Mouse (Mus musculus) ES-E14 (cell line): ENCODE measurements around the gene Arf3. TPM values are rescaled to one million over a fixed set of nuclear protein-coding genes. Genes with fewer than 3 reads are reported as not detected.

Experiments
- DNase-seq: peaks from one replicate; pipeline ENCODE4 v3.0.0-alpha.2; 2013; ENCODE audit warnings: low read depth, low spot score
- H3K27ac ChIP-seq: 2 replicates; pipeline ENCODE4 v1.5.1; 2012; ENCODE audit warnings: low read depth, mild to moderate bottlenecking, low read length, moderate library complexity, mixed read lengths; ENCODE audit not compliant: poor library complexity, insufficient read depth, severe bottlenecking
- H3K36me3 ChIP-seq: 2 replicates; pipeline ENCODE4 v1.6.1; 2012; ENCODE audit warnings: mild to moderate bottlenecking, low read length, moderate library complexity, mixed read lengths; ENCODE audit not compliant: control insufficient read depth, poor library complexity, insufficient read depth, severe bottlenecking
- H3K4me1 ChIP-seq, 2 experiments: fragments of 150-350 bp in 1 of 2; sonication (generic) in 1 of 2; 2 replicates each; pipeline ENCODE4 v1.6.1; 2012; ENCODE audit warnings: low read length in 2 of 2, mild to moderate bottlenecking in 1 of 2, mixed read lengths in 1 of 2; ENCODE audit not compliant: control insufficient read depth in 2 of 2, insufficient read depth in 2 of 2, poor library complexity in 1 of 2
- H3K4me3 ChIP-seq, 2 experiments: fragments of 150-350 bp in 1 of 2; sonication (generic) in 1 of 2; 2 replicates each; pipeline ENCODE4 v1.5.1; 2012; ENCODE audit warnings: low read length in 2 of 2, low read depth in 1 of 2, mild to moderate bottlenecking in 1 of 2, mixed read lengths in 1 of 2; ENCODE audit not compliant: insufficient read depth in 1 of 2, poor library complexity in 1 of 2, severe bottlenecking in 1 of 2
- H3K9ac ChIP-seq: 2 replicates; pipeline ENCODE4 v1.6.1; 2012; ENCODE audit warnings: low read depth, mild to moderate bottlenecking, low read length, mixed read lengths; ENCODE audit not compliant: poor library complexity, insufficient read depth, severe bottlenecking
- H3K9me3 ChIP-seq: fragments of 150-350 bp; sonication (generic); 2 replicates; pipeline ENCODE4 v1.6.1; 2012; ENCODE audit warnings: low read depth, mild to moderate bottlenecking, low read length; ENCODE audit not compliant: control insufficient read depth, insufficient read depth
- CHD2 ChIP-seq: IDR thresholded peaks from 2 replicates; pipeline ENCODE4 v1.6.1; 2014; ENCODE audit warnings: mild to moderate bottlenecking, low read depth, low read length, inconsistent platforms
- HCFC1 ChIP-seq: IDR thresholded peaks from 2 replicates; pipeline ENCODE4 v1.6.1; 2012; ENCODE audit warnings: low read length, inconsistent platforms, borderline replicate concordance; ENCODE audit not compliant: insufficient read depth
- MAFK ChIP-seq: IDR thresholded peaks from 2 replicates; pipeline ENCODE4 v1.6.1; 2014; ENCODE audit warnings: mild to moderate bottlenecking, low read depth, low read length, inconsistent platforms; ENCODE audit not compliant: insufficient read depth
- ZC3H11A ChIP-seq: IDR thresholded peaks from 2 replicates; pipeline ENCODE4 v1.6.1; 2012; ENCODE audit warnings: low read depth, mild to moderate bottlenecking, inconsistent platforms, low read length, borderline replicate concordance
- ZNF384 ChIP-seq: IDR thresholded peaks from 2 replicates; pipeline ENCODE4 v1.6.1; 2012; ENCODE audit warnings: low read depth, low read length, inconsistent platforms
- in situ Hi-C, 2 experiments: fragments of 600-800 bp; cut with MboI; formaldehyde crosslinking; loops; one replicate each; pipeline ENCODE4 v1.15.1; 2025; ENCODE audit warnings: low sequenced_read_pairs in 2 of 2, inconsistent platforms in 1 of 2; ENCODE audit not compliant: unreplicated experiment in 2 of 2
- total RNA-seq: library from RNA; depleted of rRNA; stranded (reverse); fragments of 300-350 nt; gene quantifications from 2 replicates; pipeline ENCODE4 v1.2.3, GENCODE M21; 2012

Gene Arf3
- total RNA-seq, 1 experiment = 41.2 TPM

DNA sequence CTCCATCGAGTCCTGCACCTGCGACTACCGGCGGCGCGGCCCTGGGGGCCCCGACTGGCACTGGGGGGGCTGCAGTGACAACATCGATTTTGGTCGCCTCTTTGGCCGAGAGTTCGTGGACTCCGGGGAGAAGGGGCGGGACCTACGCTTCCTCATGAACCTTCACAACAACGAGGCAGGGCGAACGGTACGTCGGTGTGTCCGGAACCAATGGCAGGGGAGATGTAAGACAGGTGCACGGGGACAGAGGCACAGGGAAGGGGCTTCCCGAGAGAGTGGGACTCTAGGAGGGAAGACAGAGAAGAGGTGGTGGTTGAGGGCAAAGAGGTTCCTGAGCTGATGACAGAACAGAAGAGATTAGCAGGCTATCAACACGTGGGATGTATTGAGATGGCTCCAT lies 28.8 kb upstream of the Arf3 start:
- in situ Hi-C loops = loop anchor here in 1 of 2 experiments (25.0 kb wide), 1 partner anchor 296 kb away; the partner anchor contains the start of genes C1ql4 and Dnajc22
- peaks cover 0 to 26% of the 10 kb centered on the region in 2 experiments; a peak in 1 of 4 replicates for H3K4me1 ChIP-seq
- no peak overlapping the region for H3K27ac ChIP-seq
- DNase-seq = no peak
- H3K4me3 ChIP-seq = peak overlapping the region in 1 of 2 experiments; percentile 8; a peak in 1 of 4 replicates
- no peak overlapping the region for H3K9ac ChIP-seq
- no peaks in the 10 kb centered on the region for H3K36me3 ChIP-seq
- no peak for TF ChIP-seq HCFC1
- TF ChIP-seq MAFK = no peak
- no peak for TF ChIP-seq ZC3H11A
- TF ChIP-seq CHD2 = no peak
- no peak for TF ChIP-seq ZNF384
- H3K9me3 ChIP-seq = no peaks in the 10 kb centered on the region

DNA sequence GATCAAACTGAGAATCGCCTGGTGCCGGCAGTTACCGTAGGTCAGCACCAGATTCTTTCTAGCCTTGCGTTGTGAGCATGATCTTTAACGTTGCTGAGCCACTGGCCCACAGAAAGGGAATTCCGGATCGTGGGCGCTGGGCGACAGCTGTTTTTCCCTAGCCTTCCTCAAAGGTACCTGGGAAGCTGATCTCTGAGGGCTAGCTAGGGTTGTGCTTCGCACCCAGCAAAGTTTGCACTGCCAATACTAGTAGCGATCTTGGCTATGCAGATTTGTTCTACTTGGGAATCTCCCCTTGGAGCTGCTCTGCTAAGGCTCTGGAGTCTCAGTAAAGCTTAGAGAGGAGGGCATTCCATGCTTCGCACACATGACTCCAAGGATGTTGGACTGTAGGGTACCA lies 28.2 kb upstream of the Arf3 start:
- Histone ChIP-seq H3K4me1 (peaks cover 0 to 26% of the 10 kb centered on the region in 2 experiments; a peak in 1 of 4 replicates), H3K36me3 (no peaks in the 10 kb centered on the region), H3K27ac (no peak overlapping the region), H3K9me3 (no peaks in the 10 kb centered on the region), H3K9ac (no peak overlapping the region), H3K4me3 (peak overlapping the region in 1 of 2 experiments; percentile 8; a peak in 1 of 4 replicates)
- TF ChIP-seq HCFC1 (no peak), CHD2 (no peak), MAFK (no peak), ZC3H11A (no peak), ZNF384 (no peak)
- no peak for DNase-seq
- in situ Hi-C loops = loop anchor here in 1 of 2 experiments (25.0 kb wide), 1 partner anchor 296 kb away; the partner anchor contains the start of genes C1ql4 and Dnajc22

DNA sequence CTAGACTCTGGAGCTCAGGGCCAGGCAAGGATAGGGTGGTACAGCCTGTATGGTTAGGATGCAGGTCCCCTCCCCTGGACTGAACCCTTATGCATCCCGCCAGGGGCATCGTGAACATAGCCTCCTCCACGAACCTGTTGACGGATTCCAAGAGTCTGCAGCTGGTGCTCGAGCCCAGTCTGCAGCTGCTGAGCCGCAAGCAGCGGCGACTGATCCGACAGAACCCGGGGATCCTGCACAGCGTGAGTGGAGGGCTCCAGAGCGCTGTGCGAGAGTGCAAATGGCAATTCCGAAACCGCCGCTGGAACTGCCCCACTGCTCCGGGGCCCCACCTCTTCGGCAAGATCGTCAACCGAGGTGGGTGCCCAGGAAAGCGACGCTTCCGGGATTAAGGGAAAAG lies 27.7 kb upstream of the Arf3 start:
- TF ChIP-seq ZNF384 (no peak), MAFK (no peak), ZC3H11A (no peak), CHD2 (no peak), HCFC1 (no peak)
- Histone ChIP-seq H3K9me3 (no peaks in the 10 kb centered on the region), H3K36me3 (no peaks in the 10 kb centered on the region), H3K9ac (no peak overlapping the region), H3K27ac (no peak overlapping the region), H3K4me1 (peaks cover 0 to 26% of the 10 kb centered on the region in 2 experiments; a peak in 1 of 4 replicates), H3K4me3 (no peak overlapping the region; a peak in 1 of 4 replicates)
- in situ Hi-C loops = loop anchor here in 1 of 2 experiments (25.0 kb wide), 1 partner anchor 297 kb away; the partner anchor contains the start of genes C1ql4 and Dnajc22
- DNase-seq = no peak

DNA sequence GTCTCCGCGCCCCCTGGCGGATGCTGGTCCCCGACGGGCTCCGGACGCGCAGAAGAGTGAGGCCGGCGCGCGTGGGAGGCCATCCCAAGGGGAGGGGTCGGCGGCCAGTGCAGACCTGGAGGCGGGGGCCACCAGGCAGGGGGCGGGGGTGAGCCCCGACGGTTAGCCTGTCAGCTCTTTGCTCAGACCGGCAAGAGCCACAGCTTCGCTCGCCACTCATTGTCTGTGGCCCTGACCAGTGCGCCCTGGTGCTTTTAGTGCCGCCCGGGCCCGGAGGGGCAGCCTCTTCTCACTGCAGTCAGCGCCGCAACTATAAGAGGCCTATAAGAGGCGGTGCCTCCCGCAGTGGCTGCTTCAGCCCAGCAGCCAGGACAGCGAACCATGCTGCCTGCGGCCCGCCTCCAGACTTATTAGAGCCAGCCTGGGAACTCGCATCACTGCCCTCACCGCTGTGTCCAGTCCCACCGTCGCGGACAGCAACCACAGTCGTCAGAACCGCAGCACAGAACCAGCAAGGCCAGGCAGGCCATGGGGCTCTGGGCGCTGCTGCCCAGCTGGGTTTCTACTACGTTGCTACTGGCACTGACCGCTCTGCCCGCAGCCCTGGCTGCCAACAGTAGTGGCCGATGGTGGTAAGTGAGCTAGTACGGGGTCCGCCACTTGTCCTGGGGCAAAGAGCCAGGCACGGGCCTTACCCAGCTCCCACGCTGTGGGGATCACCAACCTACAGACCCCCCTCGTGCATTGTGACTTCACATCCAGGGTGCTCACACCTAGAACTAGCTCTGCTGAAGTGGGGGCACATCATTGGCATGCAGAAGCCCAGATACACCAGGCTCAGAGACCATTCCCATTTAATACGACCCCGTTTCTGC lies 26.9 kb upstream of the Arf3 start, which contains the start of gene Wnt1:
TSS of gene Wnt1 (plus strand) at position 197 of the 875 bp plus-strand sequence.
- TF ChIP-seq HCFC1 = no peak
- TF ChIP-seq ZC3H11A = no peak
- TF ChIP-seq ZNF384 = no peak
- no peak for TF ChIP-seq CHD2
- H3K9ac ChIP-seq = no peak within 1 kb of the TSS

More for the DNA sequence above, 26.9 kb upstream of the Arf3 start, which contains the start of gene Wnt1:
- no peaks in the 10 kb centered on the region for H3K9me3 ChIP-seq
- in situ Hi-C loops = loop anchor here in 1 of 2 experiments (25.0 kb wide), 1 partner anchor 297 kb away; the partner anchor contains the start of genes C1ql4 and Dnajc22
- no peak for DNase-seq
- peak within 1 kb of the TSS in 1 of 2 experiments; percentile 22; a peak in 1 of 4 replicates for H3K4me3 ChIP-seq
- H3K4me1 ChIP-seq = peaks cover 0 to 24% of the 10 kb centered on the region in 2 experiments; a peak in 1 of 4 replicates
- H3K36me3 ChIP-seq = no peaks in the 10 kb centered on the region
- H3K27ac ChIP-seq = no peak within 1 kb of the TSS
